Mouse (Mus musculus): ENCODE data around the gene Ccl7.
A peak's percentile ranks its signal among the peaks of the same experiment; 100 is the strongest.

The Ccl7 gene

GRCm38 (mm10) chr11:82035857-82036256, 9.7 kb upstream of the Ccl7 start:
- DNase-seq: no peak

DNA sequence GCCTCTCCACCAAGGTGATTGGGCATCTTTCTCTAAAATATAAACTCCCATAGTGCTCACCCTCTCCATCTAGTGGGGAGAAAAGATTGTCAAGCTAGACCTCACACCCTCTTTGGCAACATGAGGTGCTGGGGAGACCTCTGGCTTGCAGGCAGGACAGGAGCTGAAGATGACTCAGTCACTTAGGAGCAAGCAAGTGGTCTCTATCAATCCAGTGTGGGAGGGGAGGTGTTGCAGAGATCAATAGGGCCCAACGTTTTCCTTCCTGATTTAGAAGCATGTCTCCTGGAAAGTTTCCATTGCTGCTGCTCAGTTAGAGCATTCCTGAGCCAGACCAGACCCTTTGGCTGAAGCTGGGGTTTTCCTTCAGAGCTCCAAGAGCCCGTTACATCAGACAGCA, 7.0 kb upstream of the Ccl7 start, which contains the start of gene Gm17268:
TSS of gene Gm17268 (minus strand) at position 28 of the 400 bp plus-strand sequence.
- no peak for DNase-seq

DNA sequence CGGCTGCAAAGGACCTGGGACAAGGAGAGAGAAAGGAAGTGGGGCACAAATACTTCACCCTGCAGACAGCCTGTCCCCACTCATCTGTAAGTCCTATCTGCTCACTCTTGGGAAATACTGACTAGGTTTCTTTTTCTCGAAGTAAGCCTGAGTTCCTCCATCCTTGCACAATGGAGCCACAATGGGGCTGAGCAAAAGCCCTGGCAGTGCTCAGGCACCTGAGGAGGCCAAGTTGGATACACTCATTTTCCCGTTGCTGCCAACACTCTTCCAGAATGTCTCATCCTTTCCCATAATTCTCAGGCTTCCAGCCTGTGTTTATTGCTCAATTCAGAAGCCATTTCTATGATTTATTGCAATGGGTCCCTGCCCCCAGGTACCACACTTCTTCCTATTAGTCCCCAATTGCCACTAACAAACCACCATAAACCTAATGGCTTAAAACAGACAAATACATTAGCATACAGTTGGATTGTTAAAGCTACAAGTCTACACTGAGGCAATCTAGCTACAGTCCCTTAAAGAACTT, 6.3 kb upstream of the Ccl7 start:
- no peak for DNase-seq

GRCm38 (mm10) chr11:82041671-82042080, 3.8 kb upstream of the Ccl7 start:
- no peak for DNase-seq

GRCm38 (mm10) chr11:82047746-82048415, 2.4 kb downstream of the Ccl7 start:
- peak; percentile 67 for DNase-seq

DNA sequence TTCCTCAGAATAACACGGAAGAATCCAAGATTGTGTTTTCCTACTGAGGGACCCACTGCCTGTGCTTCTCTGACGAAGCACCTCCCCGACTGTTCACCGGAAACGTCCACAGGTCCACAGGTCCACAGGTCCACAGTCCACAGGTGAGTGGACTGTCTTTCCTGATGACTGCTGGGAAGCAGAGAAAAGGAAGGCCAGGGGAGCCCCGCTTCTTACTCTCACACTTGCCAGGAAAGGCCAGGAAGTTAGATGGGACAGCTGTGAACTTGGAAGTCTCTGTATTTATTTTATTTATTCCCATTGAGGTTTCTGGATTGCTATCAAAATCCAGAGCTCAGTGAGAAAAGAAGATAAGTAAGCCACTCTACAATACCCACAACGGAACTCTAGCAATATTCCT, 8.3 kb downstream of the Ccl7 start:
- no peak for DNase-seq

GRCm38 (mm10) chr11:82057646-82058045, 12.1 kb downstream of the Ccl7 start, which contains the start of gene Ccl11:
TSS of gene Ccl11 (plus strand) at chr11:82057823.
- DNase-seq: no peak

GRCm38 (mm10) chr11:82062226-82062625, 16.7 kb downstream of the Ccl7 start:
- no peak for DNase-seq

DNA sequence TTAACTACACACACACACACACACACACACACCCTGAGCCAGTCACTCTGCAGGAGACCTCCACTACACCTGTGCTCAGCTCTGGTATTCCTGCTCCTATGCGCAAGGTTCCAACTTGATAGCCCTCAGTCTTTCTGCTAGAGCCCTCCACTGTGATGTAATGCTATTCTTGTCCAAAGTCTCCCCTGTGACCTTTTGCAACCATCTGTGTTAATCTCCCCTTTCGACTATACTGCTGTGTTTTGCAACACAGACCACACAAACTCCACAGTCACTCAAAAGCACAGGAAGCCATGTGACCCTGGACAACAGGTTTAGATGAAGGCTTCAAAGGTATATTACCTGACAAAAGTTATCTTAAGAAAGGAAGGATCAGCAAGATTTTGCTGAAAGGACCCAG, 17.9 kb downstream of the Ccl7 start:
- no peak for DNase-seq

DNA sequence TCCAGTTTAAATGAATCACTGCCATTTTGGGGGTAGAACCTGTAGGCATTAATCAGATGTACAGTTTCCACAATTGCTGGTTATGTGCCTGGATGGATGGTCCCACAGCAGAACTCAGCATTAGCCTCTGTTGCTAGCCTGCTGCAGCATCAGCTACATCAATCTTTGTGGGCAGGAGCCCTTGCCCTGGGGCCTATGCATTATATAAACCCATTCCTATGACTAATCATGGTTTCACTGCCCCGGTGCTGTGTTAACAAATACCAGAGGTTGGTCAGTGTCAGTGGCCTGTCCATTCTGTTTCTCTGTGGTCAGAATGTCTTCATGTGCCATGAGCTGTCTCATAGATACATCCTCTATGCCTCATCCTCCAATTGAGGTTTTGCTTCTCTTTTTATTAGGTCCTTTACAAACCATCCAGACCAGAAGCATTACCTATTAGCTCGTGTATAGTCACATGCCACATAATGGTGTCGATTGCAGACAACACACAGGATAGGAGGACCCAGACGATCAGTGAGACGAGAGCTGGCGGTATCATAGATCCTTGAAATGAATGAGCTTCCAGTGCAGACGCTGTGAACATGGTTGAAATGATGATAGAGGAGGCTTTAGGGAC, 21.6 kb downstream of the Ccl7 start:
- DNase-seq: no peak

DNA sequence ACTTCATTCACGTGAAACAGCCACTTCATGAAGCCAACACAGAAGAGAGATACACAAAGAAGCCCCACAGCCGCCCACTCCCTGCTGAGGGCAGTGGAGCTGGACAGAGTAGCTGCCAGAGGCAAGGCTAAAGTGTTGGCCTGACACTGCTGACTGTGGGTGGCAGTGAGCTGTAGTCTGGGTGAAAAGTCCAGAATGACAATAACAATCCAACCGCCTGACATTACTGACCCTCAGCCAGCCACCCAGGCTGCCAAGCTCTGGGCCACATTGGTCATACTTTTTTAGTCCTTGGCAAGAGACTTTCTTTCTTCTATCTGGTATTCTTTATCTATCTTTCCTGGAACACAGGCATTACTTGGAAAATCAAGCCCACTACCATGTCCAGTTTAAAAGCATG, 25.6 kb downstream of the Ccl7 start:
- DNase-seq: no peak

- no peak for DNase-seq
Measured at GRCm38 (mm10) chr11:82072374-82072773, 26.9 kb downstream of the Ccl7 start.

- no peak for DNase-seq
Measured at GRCm38 (mm10) chr11:82072984-82073383, 27.5 kb downstream of the Ccl7 start.

- no peak for DNase-seq
Measured at GRCm38 (mm10) chr11:82073686-82074085, 28.2 kb downstream of the Ccl7 start.

- no peak for DNase-seq
Measured at GRCm38 (mm10) chr11:82077031-82077430, 31.5 kb downstream of the Ccl7 start.

- DNase-seq: no peak
Measured at GRCm38 (mm10) chr11:82078136-82078730, 32.7 kb downstream of the Ccl7 start.

DNA sequence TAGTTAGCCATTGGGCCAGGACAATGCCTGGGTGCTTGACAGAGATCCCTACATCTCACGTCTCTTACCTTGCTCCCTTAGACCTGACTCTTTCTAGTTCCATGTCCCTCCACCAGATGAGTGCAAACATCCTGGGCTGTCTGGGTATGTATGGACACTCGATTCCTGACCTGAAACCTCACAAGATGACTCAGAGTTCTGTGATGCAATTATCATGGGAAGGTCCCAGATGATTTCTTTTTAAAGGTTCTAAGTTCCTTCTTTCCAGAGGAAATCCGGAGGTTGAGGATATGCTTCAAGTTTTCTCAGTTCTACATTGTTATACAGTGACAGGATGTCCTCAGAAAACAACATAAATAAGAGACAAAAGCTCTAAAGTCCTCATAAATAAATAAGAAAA, 35.4 kb downstream of the Ccl7 start:
- no peak for DNase-seq

GRCm38 (mm10) chr11:82084360-82084759, 38.8 kb downstream of the Ccl7 start:
- DNase-seq: no peak

Data from thymus, postnatal 4 days (tissue).